Mouse (Mus musculus) CD4-positive, CD25-positive, alpha-beta regulatory T cell, adult 2 months (primary cell): ENCODE measurements around the gene Cts8.

Experiments used
- DNase-seq: peaks from one replicate; pipeline ENCODE4 v3.0.0-alpha.2; 2012; ENCODE audit warnings: low read depth, low spot score

Cts8 gene

GRCm38 (mm10) chr13:61255258-61255657, at the start of gene Cts8:
Gene Cts8 (minus strand): TSS chr13:61255358.
- no peak for DNase-seq

- DNase-seq: no peak
Observed at GRCm38 (mm10) chr13:61288739-61289138, 33.6 kb upstream of the Cts8 start, which contains the start of gene Gm49398. Gene Gm49398 (minus strand): TSS chr13:61288839.

- peak; percentile 78 for DNase-seq
Observed at GRCm38 (mm10) chr13:61241076-61241947, 13.8 kb downstream of the Cts8 start.

GRCm38 (mm10) chr13:61203310-61203709, 51.8 kb downstream of the Cts8 start, which contains the start of gene Cts6:
Gene Cts6 (minus strand): TSS chr13:61203410.
- DNase-seq: no peak
